Mouse (Mus musculus) G1E (cell line): ENCODE data around the gene R3hcc1l. TPM values are rescaled to one million over a fixed set of nuclear protein-coding genes. Genes with fewer than 3 reads are reported as not detected.

Experiments
- ATAC-seq: 2 replicates; pipeline ENCODE4 v1.8.0; 2016; ENCODE audit warnings: mild to moderate bottlenecking; ENCODE audit not compliant: insufficient number of reproducible peaks, poor library complexity, low FRiP score, severe bottlenecking; ENCODE audit errors: extremely low read depth
- DNase-seq: peaks from one replicate; pipeline ENCODE4 v3.0.0; 2012; ENCODE audit warnings: low spot score
- H3K27me3 ChIP-seq: 2 replicates; pipeline ENCODE4 v1.6.1; 2012; ENCODE audit warnings: mild to moderate bottlenecking, low read length, inconsistent platforms; ENCODE audit not compliant: insufficient read depth
- H3K36me3 ChIP-seq: replicated peaks from 2 replicates; pipeline ENCODE3; 2012; ENCODE audit warnings: mild to moderate bottlenecking, inconsistent platforms
- H3K4me1 ChIP-seq: 2 replicates; pipeline ENCODE4 v1.6.1; 2012; ENCODE audit warnings: low read depth, low read length, inconsistent platforms, mixed read lengths; ENCODE audit not compliant: insufficient read depth
- H3K4me3 ChIP-seq: 2 replicates; pipeline ENCODE4 v1.5.1; 2012; ENCODE audit warnings: low read depth, mild to moderate bottlenecking, inconsistent platforms, low read length, moderate library complexity, mixed read lengths
- H3K9me3 ChIP-seq: replicated peaks from 2 replicates; pipeline ENCODE4 v1.6.1; 2012; ENCODE audit warnings: inconsistent platforms
- CTCF ChIP-seq: IDR thresholded peaks from 2 replicates; pipeline ENCODE4 v1.5.1; 2012; ENCODE audit warnings: low read depth, low read length, inconsistent platforms, mixed read lengths
- GATA1 ChIP-seq: IDR thresholded peaks from 2 replicates; pipeline ENCODE4 v1.6.1; 2012; ENCODE audit warnings: borderline replicate concordance, low read length, inconsistent platforms, mixed read lengths
- GATA2 ChIP-seq: IDR thresholded peaks from 2 replicates; pipeline ENCODE4 v1.6.1; 2012; ENCODE audit warnings: low read depth, low read length, inconsistent platforms, borderline replicate concordance
- POLR2AphosphoS5 ChIP-seq: IDR thresholded peaks from 2 replicates; pipeline ENCODE4 v1.6.1; 2012; ENCODE audit warnings: low read depth, low read length, inconsistent platforms; ENCODE audit not compliant: insufficient replicate concordance
- TAL1 ChIP-seq: conservative IDR thresholded peaks from 2 replicates; pipeline ENCODE4 v1.6.1; 2012; ENCODE audit warnings: low read depth, low read length, inconsistent platforms, mixed read lengths
- polyA plus RNA-seq: library from polyadenylated mRNA; stranded (reverse); fragments of >175 nt; gene quantifications from 2 replicates; pipeline ENCODE4 v1.2.3, GENCODE M21; 2012
- total RNA-seq, 2 experiments: library from RNA; stranded (forward) in 1 of 2; stranded (reverse) in 1 of 2; fragments of 200-1000 nt in 1 of 2; fragments of >200 nt in 1 of 2; fragmentation: Nextera tagmentation in 1 of 2; gene quantifications; 2 replicates each; pipeline ENCODE4 v1.2.3; 2014 to 2017

The R3hcc1l gene
- total and polyA plus RNA-seq, 3 experiments, result 1.3 to 46.5 (median 32.3) TPM

- H3K27me3 ChIP-seq, result peaks cover 20% of the 10 kb centered on the region
- DNase-seq (no peak), ATAC-seq (no peak)
- H3K36me3 ChIP-seq, result no peaks in the 10 kb centered on the region
- H3K4me1 ChIP-seq, result peaks cover 8% of the 10 kb centered on the region; the same call in 1 of the 2 replicates
- H3K9me3 ChIP-seq, result no peaks in the 10 kb centered on the region
- no peak overlapping the region for H3K4me3 ChIP-seq
- TF ChIP-seq GATA2 (no peak), POLR2AphosphoS5 (no peak), TAL1 (no peak), GATA1 (no peak), CTCF (no peak)
Observed at GRCm38 (mm10) chr19:42487261-42487660, 31.3 kb upstream of the R3hcc1l start.

- Histone ChIP-seq H3K4me1 (peaks cover 10% of the 10 kb centered on the region; the same call in 1 of the 2 replicates), H3K36me3 (no peaks in the 10 kb centered on the region), H3K4me3 (no peak overlapping the region), H3K27me3 (peaks cover 24% of the 10 kb centered on the region), H3K9me3 (no peaks in the 10 kb centered on the region)
- DNase-seq (no peak), ATAC-seq (no peak)
- TF ChIP-seq CTCF (no peak), TAL1 (no peak), POLR2AphosphoS5 (no peak), GATA2 (no peak)
Observed at GRCm38 (mm10) chr19:42493257-42493917, 25.2 kb upstream of the R3hcc1l start.

- no peaks in the 10 kb centered on the region for H3K36me3 ChIP-seq
- ATAC-seq (no peak), DNase-seq (no peak)
- peaks cover 46% of the 10 kb centered on the region for H3K27me3 ChIP-seq
- no peaks in the 10 kb centered on the region for H3K9me3 ChIP-seq
- H3K4me1 ChIP-seq, result no peaks in the 10 kb centered on the region
- H3K4me3 ChIP-seq, result no peak overlapping the region
- TF ChIP-seq POLR2AphosphoS5, result no peak
- TF ChIP-seq CTCF, result no peak
- no peak for TF ChIP-seq GATA2
- no peak for TF ChIP-seq GATA1
- no peak for TF ChIP-seq TAL1
Observed at GRCm38 (mm10) chr19:42504156-42504555, 14.4 kb upstream of the R3hcc1l start.

- Histone ChIP-seq H3K4me3 (no peak overlapping the region), H3K36me3 (no peaks in the 10 kb centered on the region), H3K27me3 (peaks cover 41% of the 10 kb centered on the region), H3K4me1 (no peaks in the 10 kb centered on the region), H3K9me3 (no peaks in the 10 kb centered on the region)
- no peak for TF ChIP-seq POLR2AphosphoS5
- TF ChIP-seq TAL1, result no peak
- no peak for TF ChIP-seq GATA1
- TF ChIP-seq GATA2, result no peak
- TF ChIP-seq CTCF, result no peak
- ATAC-seq, result no peak
- no peak for DNase-seq
Observed at GRCm38 (mm10) chr19:42509625-42510024, 8.9 kb upstream of the R3hcc1l start.

GRCm38 (mm10) chr19:42510276-42511171 lies 8.0 kb upstream of the R3hcc1l start:
- TF ChIP-seq CTCF (no peak), TAL1 (no peak)
- DNase-seq, result no peak
- Histone ChIP-seq H3K36me3 (no peaks in the 10 kb centered on the region), H3K27me3 (peaks cover 38% of the 10 kb centered on the region), H3K4me3 (no peak overlapping the region), H3K9me3 (no peaks in the 10 kb centered on the region), H3K4me1 (no peaks in the 10 kb centered on the region)
- no peak for ATAC-seq

- TF ChIP-seq GATA1 (no peak), TAL1 (no peak), GATA2 (no peak), POLR2AphosphoS5 (no peak), CTCF (no peak)
- Histone ChIP-seq H3K9me3 (no peaks in the 10 kb centered on the region), H3K27me3 (peaks cover 17% of the 10 kb centered on the region), H3K36me3 (peaks cover 2% of the 10 kb centered on the region), H3K4me3 (no peak overlapping the region), H3K4me1 (peaks cover 17% of the 10 kb centered on the region)
- ATAC-seq (no peak), DNase-seq (no peak)
Observed at GRCm38 (mm10) chr19:42515656-42516055, 2.9 kb upstream of the R3hcc1l start.
